Mouse (Mus musculus): Measurements from ENCODE around the gene Gm8764. TPM values are rescaled to one million over a fixed set of nuclear protein-coding genes. Genes with fewer than 3 reads are reported as not detected.
"Not testable (repeated sequence)": the region's sequence is repeated elsewhere in the genome, so short reads cannot be mapped to it uniquely, and the experiment has no call there.

Gm8764 gene
- not detected for total RNA-seq (2021)
- long read RNA-seq, experiment 1, result 0 reads
- long read RNA-seq, experiment 2, result 0 reads

GRCm38 (mm10) chr10:104159706-104160105 is at the start of gene Gm8764:
Gm8764 (plus strand) TSS chr10:104160006.
- DNase-seq, result not testable (repeated sequence)

- no peak for DNase-seq
Observed at GRCm38 (mm10) chr10:104110044-104110443, 49.8 kb upstream of the Gm8764 start.

GRCm38 (mm10) chr10:104118312-104118711 is 41.5 kb upstream of the Gm8764 start:
- no peak for DNase-seq

GRCm38 (mm10) chr10:104142687-104143086 is 17.1 kb upstream of the Gm8764 start, which contains the start of gene Gm21293:
Gm21293 (plus strand) TSS chr10:104142987.
- DNase-seq, result not testable (repeated sequence)

- DNase-seq, result not testable (repeated sequence)
Observed at GRCm38 (mm10) chr10:104151197-104151596, 8.6 kb upstream of the Gm8764 start, which contains the start of gene Gm6763. Gm6763 (plus strand) TSS chr10:104151497.

GRCm38 (mm10) chr10:104168215-104168614 is 8.4 kb downstream of the Gm8764 start, which contains the start of gene Gm21304:
Gm21304 (plus strand) TSS chr10:104168515.
- DNase-seq, result not testable (repeated sequence)

GRCm38 (mm10) chr10:104176724-104177123 is 16.9 kb downstream of the Gm8764 start, which contains the start of gene Gm21312:
Gm21312 (plus strand) TSS chr10:104177024.
- DNase-seq, result not testable (repeated sequence)

- DNase-seq, result not testable (repeated sequence)
Observed at GRCm38 (mm10) chr10:104185233-104185632, 25.4 kb downstream of the Gm8764 start, which contains the start of gene Gm20765. Gm20765 (plus strand) TSS chr10:104185533.

GRCm38 (mm10) chr10:104193742-104194141 is 33.9 kb downstream of the Gm8764 start, which contains the start of gene Gm4340:
Gm4340 (plus strand) TSS chr10:104194042.
- not testable (repeated sequence) for DNase-seq

GRCm38 (mm10) chr10:104209655-104210054 is 49.8 kb downstream of the Gm8764 start:
- no peak for DNase-seq

GRCm38 (mm10) chr10:104210268-104210990 is 50.6 kb downstream of the Gm8764 start:
- no peak for DNase-seq

Other genes starting within 250 kb of the Gm8764 start
- not detected for gene Gm21293, start 17.0 kb upstream of the Gm8764 start, total RNA-seq (2021)
- not detected for gene Gm6763, start 8.5 kb upstream of the Gm8764 start, total RNA-seq (2021)
- not detected for gene Gm21304, start 8.5 kb downstream of the Gm8764 start, total RNA-seq (2021)
- gene Gm21312, start 17.0 kb downstream of the Gm8764 start, total RNA-seq (2021), result not detected
- not detected for gene Gm20765, start 25.5 kb downstream of the Gm8764 start, total RNA-seq (2021)
- gene Gm4340, start 34.0 kb downstream of the Gm8764 start, total RNA-seq (2021), result not detected